Mouse (Mus musculus): ENCODE measurements around the gene Nt5c2.

- TF ChIP-seq TAL1 (conservative IDR thresholded peaks at IDR 0.05; ENCODE audit: low read depth, low read length): no peak
- no peak for TF ChIP-seq CTCF (IDR thresholded peaks at IDR 0.05; ENCODE audit: low read depth, low read length)
Measured at GRCm38 (mm10) chr19:47026513-47026912, 11.6 kb upstream of the Nt5c2 start.
